Mouse (Mus musculus): ENCODE measurements around the gene 4933402N22Rik. TPM values are rescaled to one million over a fixed set of nuclear protein-coding genes. Genes with fewer than 3 reads are reported as not detected.
"Not testable (repeated sequence)": the region's sequence is repeated elsewhere in the genome, so short reads cannot be mapped to it uniquely, and the experiment has no call there.

The 4933402N22Rik gene
- polyA plus RNA-seq (2015; fragmentation: Nextera tagmentation; extraction: Ambion mirVana): not detected in 2 replicates

DNA sequence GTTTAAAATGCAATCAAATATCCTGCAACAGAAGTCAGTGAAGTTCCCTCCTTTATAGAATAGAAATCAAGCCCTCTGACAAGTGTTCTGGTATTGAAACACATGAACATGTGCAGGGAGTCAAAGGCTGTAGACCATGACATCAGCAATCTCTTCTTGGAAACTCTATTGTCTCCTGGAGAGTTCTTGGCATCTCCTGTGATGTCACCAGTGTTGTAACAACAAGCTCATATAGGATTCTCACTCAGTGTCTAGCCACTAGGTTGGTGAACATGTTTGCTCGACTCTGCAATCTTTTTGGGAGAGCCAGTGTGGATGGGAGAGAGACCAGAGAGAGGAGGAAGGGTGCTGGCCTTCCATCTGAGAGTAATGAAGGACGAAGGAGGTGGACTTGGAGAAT is at the start of gene 4933402N22Rik:
4933402N22Rik (plus strand) TSS at position 301 of the 400 bp plus-strand sequence.
- not testable (repeated sequence) for H3K27ac ChIP-seq; H3K4me2 ChIP-seq; ATAC-seq (ENCODE audit: low FRiP score); H3K36me3 ChIP-seq; H3K27me3 ChIP-seq; H3K4me3 ChIP-seq; H3K9ac ChIP-seq; H3K4me1 ChIP-seq (replicated peaks); H3K9me3 ChIP-seq
- WGBS: 73% methylated on average over 1 of the region's 2 CpGs

DNA sequence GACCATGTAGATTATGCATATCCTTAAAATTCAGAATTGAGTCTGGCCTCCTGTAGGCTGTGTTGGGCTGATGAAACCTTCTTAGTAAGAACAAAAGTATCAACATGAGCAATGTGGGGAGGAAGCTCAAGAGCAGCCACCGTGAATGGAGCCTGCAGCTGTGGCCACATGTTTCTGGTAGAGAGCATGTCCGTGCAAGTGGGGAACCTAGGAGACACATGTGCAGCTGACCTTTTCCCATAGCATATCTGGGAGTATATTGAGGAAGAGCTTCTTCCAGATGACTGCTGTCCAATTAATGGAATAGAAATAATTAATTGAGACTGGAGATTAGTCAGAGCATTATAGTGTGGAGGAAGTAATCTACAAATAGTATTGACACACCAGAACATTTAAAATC is 5.9 kb downstream of the 4933402N22Rik start:
- H3K27me3 ChIP-seq; H3K4me1 ChIP-seq (replicated peaks); H3K4me3 ChIP-seq; H3K9me3 ChIP-seq; H3K9ac ChIP-seq; H3K27ac ChIP-seq; H3K4me2 ChIP-seq; ATAC-seq (ENCODE audit: low FRiP score); H3K36me3 ChIP-seq: not testable (repeated sequence)
- WGBS: 97% methylated on average over 2 of the region's 2 CpGs

Other genes with a start within 250 kb of the 4933402N22Rik start
- gene Gm8922, start 236.1 kb upstream of the 4933402N22Rik start, polyA plus RNA-seq (2015; fragmentation: Nextera tagmentation; extraction: Ambion mirVana): not detected in 2 replicates
- gene Gm8926, start 147.5 kb upstream of the 4933402N22Rik start, polyA plus RNA-seq (2015; fragmentation: Nextera tagmentation; extraction: Ambion mirVana): not detected in 2 replicates
- gene Gm6465, start 72.5 kb upstream of the 4933402N22Rik start, polyA plus RNA-seq (2015; fragmentation: Nextera tagmentation; extraction: Ambion mirVana): not detected in 2 replicates

All from hindbrain, embryonic 13.5 days (tissue).